ENCODE assay signal across 22 mouse cellular contexts in the genomic region with DNA sequence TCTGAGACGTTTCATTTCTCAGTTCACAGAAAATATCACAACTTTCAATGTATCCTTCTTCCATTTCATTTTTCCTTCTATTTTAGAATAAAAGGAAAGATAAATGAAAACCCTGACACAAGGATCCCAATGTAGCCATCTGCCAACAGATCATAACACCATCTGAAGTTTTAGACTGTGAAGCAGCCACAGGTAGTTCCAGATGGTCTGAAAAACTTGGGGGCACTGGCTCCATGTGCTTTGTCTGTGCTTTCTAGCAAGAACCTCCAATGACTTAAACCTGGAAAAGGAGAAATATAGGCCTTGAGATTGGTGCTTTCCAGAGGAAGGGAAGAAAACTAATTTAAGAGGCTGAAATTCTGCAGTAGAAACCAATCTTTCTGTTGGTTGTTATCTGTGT. TPM values are rescaled to one million over a fixed set of nuclear protein-coding genes. Genes with fewer than 3 reads are reported as not detected.
A peak's percentile ranks its signal among the peaks of the same experiment; 100 is the strongest.
DNase-seq lines count a peak whose midpoint lies in the region; ATAC-seq and TF ChIP-seq lines count a peak whose summit lies in the region.
"Had no signal": no experiment of that assay in that cellular context is flagged by ENCODE, and none has a peak within 500 bp of the region (broad histone marks: within the 10 kb centered on the region; RNA-seq: fewer than 3 reads in every experiment).

No protein-coding gene starts in this region.

- no peaks in the 10 kb centered on the region for H3K27me3 ChIP-seq in intestine, postnatal 0 days (replicated peaks; ENCODE audit: control insufficient read depth, insufficient read depth, low read length)
- H3K27me3 ChIP-seq: forebrain, embryonic 15.5 days; heart, embryonic 15.5 days; hindbrain, embryonic 13.5 days had no signal

- no peak for ATAC-seq in intestine, postnatal 0 days
- ATAC-seq: CD4-positive, CD25-positive, alpha-beta regulatory T cell, adult 4 months; forebrain, embryonic 15.5 days; hindbrain, postnatal 0 days had no signal

- H3K27ac ChIP-seq in intestine, postnatal 0 days (ENCODE audit: low read depth, low read length), result no peak overlapping the region
- H3K27ac ChIP-seq: embryonic facial prominence, embryonic 10.5 days; forebrain, embryonic 15.5 days; heart, adult 2 months; heart, embryonic 15.5 days; hindbrain, embryonic 13.5 days; hindbrain, postnatal 0 days had no signal

- peak; percentile 17 for DNase-seq in cerebellum, adult 11-12 months
- DNase-seq in cerebellum, adult 11 months, result no peak
- peak; percentile 7 to 15 for DNase-seq in cerebellum, postnatal 36 days
- DNase-seq in cerebellum, adult 8-10 months, result no peak
- DNase-seq in frontal cortex, adult 2 months (ENCODE audit: extremely low spot score in 1 of 2, low spot score in 1 of 2), result peak; percentile 1 to 34
- no peak for DNase-seq in frontal cortex, postnatal 25 days (ENCODE audit: low spot score in 2 of 2)
- DNase-seq: adrenal gland, adult 8-10 months; adrenal gland, postnatal 36 days; B cell, adult 2 months; gastrocnemius, postnatal 14 days; heart, adult 2 months; heart, postnatal 14 days; kidney, adult 18-20 months had no signal

- H3K4me1 ChIP-seq in intestine, postnatal 0 days (replicated peaks; ENCODE audit: control insufficient read depth, insufficient read depth, low read length), result no peaks in the 10 kb centered on the region
- H3K4me1 ChIP-seq: embryonic facial prominence, embryonic 10.5 days; heart, embryonic 15.5 days; hindbrain, embryonic 13.5 days had no signal

- 77% methylated on average over 1 of the region's 1 CpGs for WGBS in intestine, postnatal 0 days

- H3K9me3 ChIP-seq in intestine, postnatal 0 days (ENCODE audit: control insufficient read depth), result no peaks in the 10 kb centered on the region
- H3K9me3 ChIP-seq: embryonic facial prominence, embryonic 10.5 days; forebrain, embryonic 15.5 days; G1E; heart, embryonic 15.5 days; hindbrain, embryonic 13.5 days had no signal

- H3K36me3 ChIP-seq in intestine, postnatal 0 days (ENCODE audit: control insufficient read depth, insufficient read depth), result no peaks in the 10 kb centered on the region
- H3K36me3 ChIP-seq: embryonic facial prominence, embryonic 10.5 days; forebrain, embryonic 15.5 days; G1E; heart, embryonic 15.5 days; hindbrain, embryonic 13.5 days had no signal

- H3K4me2 ChIP-seq in intestine, postnatal 0 days (replicated peaks; ENCODE audit: low read depth), result no peak overlapping the region
- H3K4me2 ChIP-seq: forebrain, embryonic 15.5 days; heart, embryonic 11.5 days; heart, embryonic 15.5 days; hindbrain, embryonic 13.5 days had no signal

- no peak for TF ChIP-seq CTCF in intestine, postnatal 0 days (IDR thresholded peaks at IDR 0.05; ENCODE audit: low read depth)

- H3K4me3 ChIP-seq in intestine, postnatal 0 days (ENCODE audit: low read depth, low read length), result no peak overlapping the region
- H3K4me3 ChIP-seq: embryonic facial prominence, embryonic 10.5 days; forebrain, embryonic 15.5 days; heart, adult 2 months; heart, embryonic 15.5 days; hindbrain, embryonic 13.5 days had no signal

- H3K9ac ChIP-seq in intestine, postnatal 0 days (ENCODE audit: low read depth, low read length), result no peak overlapping the region
- H3K9ac ChIP-seq: forebrain, embryonic 15.5 days; heart, embryonic 15.5 days; hindbrain, embryonic 13.5 days had no signal

RNA-seq across cellular contexts. Expression of a gene that starts 28.4 kb away (rescaled TPM):
- polyA plus RNA-seq in frontal cortex, adult 2 months (2012; rRNA removed), result 33.8 and 37.0 TPM in 2 replicates
- polyA plus RNA-seq in intestine, postnatal 0 days (2015; fragmentation: Nextera tagmentation; extraction: Ambion mirVana), result 9.0 and 9.8 TPM in 2 replicates
- polyA plus RNA-seq: G1E had no signal

Comparison
In these comparisons a context has a peak if more than half of its experiments do, and no peak if none do; other contexts are left out.
1. DNase-seq: peak in cerebellum, adult 11-12 months (single experiment), cerebellum, postnatal 36 days (2 of 2) and frontal cortex, adult 2 months (2 of 2); none in cerebellum, adult 11 months (single experiment), cerebellum, adult 8-10 months (single experiment) and frontal cortex, postnatal 25 days (0 of 2).